Mouse (Mus musculus) cerebellum, adult 2 months (tissue): ENCODE measurements around the gene Gm10447. TPM values are rescaled to one million over a fixed set of nuclear protein-coding genes. Genes with fewer than 3 reads are reported as not detected.

Source experiments
- DNase-seq, 2 experiments: peaks; one replicate each; pipeline ENCODE4 v3.0.0; 2021
- H3K27ac ChIP-seq: fragments of 200-500 bp; 2 replicates; pipeline ENCODE4 v1.5.1; 2012; ENCODE audit warnings: low read length, control low read depth, inconsistent platforms; ENCODE audit not compliant: insufficient read depth
- H3K27me3 ChIP-seq: fragments of 200-500 bp; 2 replicates; pipeline ENCODE4 v1.6.1; 2012; ENCODE audit warnings: inconsistent platforms, mild to moderate bottlenecking, low read length, moderate library complexity; ENCODE audit not compliant: control insufficient read depth, insufficient read depth
- H3K4me1 ChIP-seq: fragments of 200-500 bp; 2 replicates; pipeline ENCODE4 v1.6.1; 2011; ENCODE audit warnings: low read length; ENCODE audit not compliant: control insufficient read depth, insufficient read depth
- H3K4me3 ChIP-seq: fragments of 200-500 bp; replicated peaks from 2 replicates; pipeline ENCODE3; 2011; ENCODE audit warnings: mild to moderate bottlenecking, low read depth, low read length, control low read depth; ENCODE audit not compliant: insufficient read depth
- CTCF ChIP-seq: fragments of 200-500 bp; IDR thresholded peaks from 2 replicates; pipeline ENCODE4 v1.5.1; 2011; ENCODE audit warnings: low read depth, mild to moderate bottlenecking, control low read depth, low read length, moderate library complexity, borderline replicate concordance; ENCODE audit not compliant: insufficient read depth
- POLR2A ChIP-seq: fragments of 200-500 bp; IDR thresholded peaks from 2 replicates; pipeline ENCODE4 v1.6.1; 2011; ENCODE audit warnings: low read length, control low read depth, borderline replicate concordance; ENCODE audit not compliant: insufficient read depth
- WGBS: fragments of 180-500 bp; shearing (Covaris S2); methylation state at CpG from one replicate; pipeline ENCODE4 v1.1.7; 2018; 5-methylcytosine and 5-hydroxymethylcytosine counted together
- polyA plus RNA-seq: library from polyadenylated mRNA; depleted of rRNA; stranded (reverse); fragments of >200 nt; gene quantifications from 2 replicates; pipeline ENCODE4 v1.2.3, GENCODE M21; 2012

Gm10447 gene
- polyA plus RNA-seq, 1 experiment = not detected

DNA sequence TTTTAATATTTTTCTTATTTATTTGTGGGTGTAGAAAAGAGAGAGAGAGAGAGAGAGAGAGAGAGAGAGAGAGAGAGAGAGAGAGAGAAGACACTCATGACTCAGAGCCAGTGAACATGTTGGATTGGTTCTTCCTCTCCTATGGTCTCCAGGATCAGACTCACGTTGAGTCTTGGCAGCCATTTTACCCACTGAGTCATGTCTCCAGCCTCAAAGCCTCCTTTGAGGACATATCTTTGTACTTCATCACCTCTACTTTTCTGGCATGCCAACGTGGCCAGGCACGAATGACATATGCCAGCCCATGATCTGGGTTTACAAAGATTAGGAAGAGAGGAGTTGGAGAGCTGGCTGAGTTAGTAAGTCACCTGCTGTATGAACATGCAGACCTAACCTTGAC lies 3.3 kb upstream of the Gm10447 start:
- WGBS = 57% methylated on average over 3 of the region's 3 CpGs

DNA sequence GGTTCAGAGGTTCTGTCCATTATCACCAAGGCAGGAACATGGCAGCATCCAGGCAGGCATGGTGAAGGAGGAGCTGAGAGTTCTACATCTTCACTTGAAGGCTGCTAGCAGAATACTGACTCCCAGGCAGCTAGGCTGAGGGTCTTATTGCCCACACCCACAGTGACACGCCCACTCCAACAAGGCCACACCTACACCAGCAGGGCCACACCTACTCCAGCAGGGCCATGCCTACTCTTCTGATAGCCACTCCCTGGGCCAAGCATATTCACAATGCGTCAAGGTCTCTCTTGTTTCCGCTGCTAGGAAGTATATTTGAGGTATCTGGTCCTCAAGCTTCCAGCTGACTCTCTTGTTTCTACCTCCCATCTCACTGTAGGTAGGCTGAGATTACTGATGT lies 2.1 kb upstream of the Gm10447 start:
- H3K4me1 ChIP-seq = no peaks in the 10 kb centered on the region; the same call in 1 of the 2 replicates
- no peak for TF ChIP-seq CTCF
- TF ChIP-seq POLR2A = no peak
- no peak overlapping the region for H3K4me3 ChIP-seq
- H3K27ac ChIP-seq = no peak overlapping the region
- DNase-seq = no peak
- H3K27me3 ChIP-seq = no peaks in the 10 kb centered on the region
- 73% methylated on average over 3 of the region's 3 CpGs for WGBS

More for the DNA sequence above, 3.3 kb upstream of the Gm10447 start:
- no peak for DNase-seq
- Histone ChIP-seq H3K4me1 (no peaks in the 10 kb centered on the region; the same call in 1 of the 2 replicates), H3K27me3 (no peaks in the 10 kb centered on the region), H3K4me3 (no peak overlapping the region), H3K27ac (no peak overlapping the region)
- no peak for TF ChIP-seq POLR2A
- TF ChIP-seq CTCF = no peak

DNA sequence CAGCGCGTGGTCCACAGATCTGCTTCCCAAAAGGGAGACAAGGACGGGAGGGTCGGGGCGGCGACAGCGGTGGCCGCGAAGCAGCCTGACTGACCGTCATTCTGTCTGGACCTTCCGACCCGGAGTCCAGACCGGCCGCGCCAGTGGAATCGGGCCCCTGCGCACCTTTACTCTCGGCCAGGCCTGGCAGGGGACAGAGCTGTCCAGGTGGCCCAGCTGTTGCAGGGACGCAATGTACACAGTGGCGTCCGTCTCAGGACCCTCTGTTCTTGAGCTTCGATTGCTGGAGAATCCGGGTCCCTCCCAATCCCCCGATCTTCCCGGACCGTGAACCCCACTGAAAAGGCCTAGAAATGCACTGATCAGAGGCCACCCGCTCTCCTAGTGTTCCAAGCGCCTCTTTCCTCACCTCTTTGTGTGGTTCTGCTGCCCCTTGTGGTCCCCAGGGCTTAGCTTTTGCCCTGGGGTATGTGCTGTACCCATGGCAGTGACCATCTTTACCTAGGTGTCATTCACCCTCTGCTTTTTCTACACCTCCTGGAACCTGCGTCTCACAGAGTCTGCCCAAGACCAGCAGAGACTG lies 553 bp upstream of the Gm10447 start:
- H3K27ac ChIP-seq = no peak overlapping the region

DNA sequence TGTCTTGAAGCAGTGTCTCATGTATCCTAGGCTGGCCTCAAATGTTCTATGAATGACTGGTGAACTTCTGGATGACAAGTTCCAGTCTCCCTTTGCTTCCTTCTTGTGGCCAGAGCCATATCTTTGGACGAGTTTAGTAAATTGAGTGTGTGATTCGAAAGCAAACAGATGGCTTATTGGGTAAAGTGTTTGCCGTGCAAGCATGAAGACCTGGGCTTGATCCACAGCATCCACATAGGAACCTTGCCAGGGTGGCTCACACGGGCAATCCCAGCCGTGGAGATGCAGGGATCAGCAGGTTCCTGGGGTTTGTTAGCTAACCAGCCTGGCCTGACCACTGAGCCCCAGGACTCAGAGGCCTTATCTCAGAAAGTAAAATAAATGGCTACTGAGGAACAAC lies 3.9 kb downstream of the Gm10447 start:
- Histone ChIP-seq H3K27ac (no peak overlapping the region), H3K4me3 (no peak overlapping the region), H3K27me3 (no peaks in the 10 kb centered on the region), H3K4me1 (peaks cover 21% of the 10 kb centered on the region)
- 44% methylated on average over 5 of the region's 5 CpGs for WGBS
- no peak for DNase-seq
- TF ChIP-seq CTCF (no peak), POLR2A (no peak)

More for the DNA sequence above, 553 bp upstream of the Gm10447 start:
- H3K4me1 ChIP-seq = peaks cover 7% of the 10 kb centered on the region
- peak overlapping the region; percentile 48 for H3K4me3 ChIP-seq
- H3K27me3 ChIP-seq = no peaks in the 10 kb centered on the region
- 36% methylated on average over 29 of the region's 29 CpGs for WGBS
- DNase-seq = no peak
- no peak for TF ChIP-seq CTCF

DNA sequence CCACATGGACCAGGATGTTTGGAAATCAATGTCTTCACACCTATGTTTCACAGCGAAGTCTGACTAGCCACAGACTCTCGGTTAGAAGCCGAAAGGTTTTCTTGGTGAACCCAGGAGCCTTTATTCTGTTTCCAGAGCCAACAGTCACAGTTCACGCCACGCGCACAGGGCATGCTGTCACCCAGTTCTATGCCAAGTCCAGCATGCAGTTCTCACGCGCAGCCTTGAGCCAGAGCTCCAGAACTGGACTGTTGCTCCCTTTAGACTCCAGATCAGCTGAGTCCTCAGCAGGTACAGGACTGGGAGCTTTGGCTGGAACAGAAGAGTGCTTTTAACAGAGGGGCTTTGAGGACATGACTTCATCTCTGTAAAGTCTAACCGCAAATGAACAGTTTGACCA lies 4.5 kb downstream of the Gm10447 start:
- Histone ChIP-seq H3K27ac (no peak overlapping the region), H3K27me3 (no peaks in the 10 kb centered on the region), H3K4me1 (peaks cover 21% of the 10 kb centered on the region), H3K4me3 (no peak overlapping the region)
- TF ChIP-seq CTCF (no peak), POLR2A (no peak)
- WGBS = 24% methylated on average over 9 of the region's 9 CpGs
- peak; percentile 62 to 79 for DNase-seq

DNA sequence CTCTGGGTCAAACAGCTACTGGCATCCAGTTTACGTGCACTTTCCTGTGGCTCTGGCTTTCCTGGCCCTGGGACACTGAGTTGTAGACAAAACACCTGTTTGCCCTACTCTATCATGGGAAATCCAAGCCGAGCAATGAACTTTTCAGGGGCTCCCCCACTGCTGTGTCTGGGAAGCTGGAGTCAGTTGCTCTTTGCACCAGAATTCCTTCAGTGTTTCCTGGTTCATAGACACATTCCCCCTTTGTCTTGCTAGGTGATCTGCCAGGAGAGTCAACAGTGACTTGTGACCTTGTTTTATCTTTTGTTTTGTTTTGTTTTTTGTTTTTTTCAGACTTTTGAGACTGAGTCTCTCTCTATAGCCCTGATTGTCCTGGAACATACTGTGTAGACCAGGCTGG lies 5.5 kb downstream of the Gm10447 start:
- Histone ChIP-seq H3K27ac (no peak overlapping the region), H3K4me1 (peaks cover 21% of the 10 kb centered on the region), H3K4me3 (no peak overlapping the region), H3K27me3 (no peaks in the 10 kb centered on the region)
- WGBS = 90% methylated on average over 2 of the region's 2 CpGs
- DNase-seq = no peak
- TF ChIP-seq CTCF (no peak), POLR2A (no peak)

DNA sequence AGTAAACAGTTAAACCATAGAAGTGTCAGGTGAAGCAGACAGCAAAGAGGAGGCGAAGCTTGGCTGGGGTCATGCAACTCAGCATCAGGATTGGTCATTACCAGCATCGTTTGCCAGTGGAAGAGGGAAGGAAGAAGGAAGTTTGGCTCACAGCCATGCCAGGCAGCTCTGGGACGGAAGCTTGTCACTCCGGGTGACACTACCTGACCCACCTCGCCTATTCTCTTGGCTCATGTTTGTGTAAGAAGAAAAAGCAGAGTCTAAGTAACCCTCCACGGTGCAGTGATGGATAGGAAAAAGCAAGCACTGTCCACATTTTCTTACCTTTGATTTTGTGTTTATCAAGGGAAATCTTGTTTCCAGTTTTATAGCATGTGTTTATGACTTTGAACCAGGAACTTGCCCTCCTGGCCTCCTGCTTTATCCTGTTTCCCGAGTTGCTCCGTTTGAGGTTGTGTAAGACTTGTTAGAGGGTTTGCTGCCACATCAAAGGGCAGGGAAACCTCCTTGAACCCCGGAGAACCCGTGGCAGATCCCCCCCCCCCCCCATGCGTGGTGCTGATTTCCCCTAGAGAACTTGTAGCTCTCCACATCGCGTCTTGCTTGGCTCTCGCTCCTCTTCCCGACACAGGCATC lies 6.7 kb downstream of the Gm10447 start:
- peaks cover 21% of the 10 kb centered on the region for H3K4me1 ChIP-seq
- H3K27me3 ChIP-seq = no peaks in the 10 kb centered on the region
- H3K27ac ChIP-seq = no peak overlapping the region
- 31% methylated on average over 15 of the region's 15 CpGs for WGBS
- no peak for DNase-seq
- H3K4me3 ChIP-seq = no peak overlapping the region
- TF ChIP-seq POLR2A (no peak), CTCF (no peak)

DNA sequence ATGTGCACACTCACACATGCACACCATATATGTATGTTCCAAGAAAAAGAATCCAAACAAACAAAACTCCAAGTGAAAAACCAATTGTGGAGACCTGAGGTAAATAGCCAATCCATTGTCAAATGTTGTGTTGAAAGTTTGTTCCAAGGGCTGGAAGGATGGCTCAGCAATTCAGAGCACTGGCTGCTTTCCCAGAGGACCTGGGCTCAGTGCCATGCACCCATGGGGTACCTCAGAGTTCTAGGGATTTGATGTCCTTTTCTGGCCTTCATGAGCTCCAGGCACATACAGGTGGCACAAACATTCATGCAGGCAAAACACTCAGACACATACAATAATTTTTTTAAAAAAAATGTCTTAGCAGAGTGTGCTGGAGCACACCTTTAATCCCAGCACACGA lies 8.4 kb downstream of the Gm10447 start:
- DNase-seq = peak; percentile 95 to 96
- 9% methylated on average over 1 of the region's 1 CpGs for WGBS

More for the DNA sequence above, 8.4 kb downstream of the Gm10447 start:
- Histone ChIP-seq H3K27ac (no peak overlapping the region), H3K4me3 (no peak overlapping the region), H3K27me3 (no peaks in the 10 kb centered on the region), H3K4me1 (peaks cover 21% of the 10 kb centered on the region)
- TF ChIP-seq CTCF (no peak), POLR2A (no peak)
